Mouse (Mus musculus): ENCODE data around the gene Ugt1a8.
"Not testable (repeated sequence)": the region's sequence is repeated elsewhere in the genome, so short reads cannot be mapped to it uniquely, and the experiment has no call there.

The Ugt1a8 gene

GRCm38 (mm10) chr1:88087513-88087912 lies at the start of gene Ugt1a8:
Ugt1a8 (plus strand) TSS chr1:88087813.
- DNase-seq, result no peak

- DNase-seq, result not testable (repeated sequence)
These were observed 44.6 kb upstream of the Ugt1a8 start for GRCm38 (mm10) chr1:88043044-88043443.

- DNase-seq, result not testable (repeated sequence)
These were observed 42.7 kb upstream of the Ugt1a8 start for GRCm38 (mm10) chr1:88044832-88045437.

- not testable (repeated sequence) for DNase-seq
These were observed 40.2 kb upstream of the Ugt1a8 start for GRCm38 (mm10) chr1:88047408-88047807.

GRCm38 (mm10) chr1:88055088-88055487 lies 32.5 kb upstream of the Ugt1a8 start, which contains the start of gene Ugt1a10:
Ugt1a10 (plus strand) TSS chr1:88055388.
- no peak for DNase-seq

GRCm38 (mm10) chr1:88066472-88067102 lies 21.0 kb upstream of the Ugt1a8 start:
- not testable (repeated sequence) for DNase-seq

GRCm38 (mm10) chr1:88070495-88070894 lies 17.1 kb upstream of the Ugt1a8 start, which contains the start of gene Ugt1a9:
Ugt1a9 (plus strand) TSS chr1:88070800.
- DNase-seq, result no peak

GRCm38 (mm10) chr1:88070902-88071301 lies 16.7 kb upstream of the Ugt1a8 start:
- no peak for DNase-seq

- no peak for DNase-seq
These were observed 13.1 kb upstream of the Ugt1a8 start for GRCm38 (mm10) chr1:88074471-88074870.

- no peak for DNase-seq
These were observed 10.5 kb upstream of the Ugt1a8 start for GRCm38 (mm10) chr1:88077128-88077527.

GRCm38 (mm10) chr1:88081670-88082069 lies 5.9 kb upstream of the Ugt1a8 start:
- DNase-seq, result no peak

- DNase-seq, result no peak
These were observed 1.5 kb upstream of the Ugt1a8 start for GRCm38 (mm10) chr1:88086125-88086524.

GRCm38 (mm10) chr1:88092341-88092740 lies 4.7 kb downstream of the Ugt1a8 start:
- DNase-seq, result no peak

- peak; percentile 13 for DNase-seq
These were observed 6.7 kb downstream of the Ugt1a8 start for GRCm38 (mm10) chr1:88094270-88094676.

GRCm38 (mm10) chr1:88094941-88095492 lies 7.4 kb downstream of the Ugt1a8 start, which contains the start of gene Ugt1a7c:
Ugt1a7c (plus strand) TSS chr1:88095062.
- DNase-seq, result no peak

GRCm38 (mm10) chr1:88098546-88098945 lies 10.9 kb downstream of the Ugt1a8 start:
- DNase-seq, result not testable (repeated sequence)

- not testable (repeated sequence) for DNase-seq
These were observed 12.1 kb downstream of the Ugt1a8 start for GRCm38 (mm10) chr1:88099691-88100090.

GRCm38 (mm10) chr1:88103019-88103418 lies 15.4 kb downstream of the Ugt1a8 start, which contains the start of gene Ugt1a6b:
Ugt1a6b (plus strand) TSS chr1:88103252.
- DNase-seq, result not testable (repeated sequence)

- DNase-seq, result not testable (repeated sequence)
These were observed 16.3 kb downstream of the Ugt1a8 start for GRCm38 (mm10) chr1:88103697-88104468.

- no peak for DNase-seq
These were observed 17.2 kb downstream of the Ugt1a8 start for GRCm38 (mm10) chr1:88104667-88105430.

- DNase-seq, result no peak
These were observed 18.0 kb downstream of the Ugt1a8 start for GRCm38 (mm10) chr1:88105656-88106055.

GRCm38 (mm10) chr1:88109027-88109557 lies 21.5 kb downstream of the Ugt1a8 start:
- not testable (repeated sequence) for DNase-seq

Measured in thymus, postnatal 4 days (tissue).